Mouse (Mus musculus): ENCODE data around the gene Fam107a. TPM values are rescaled to one million over a fixed set of nuclear protein-coding genes. Genes with fewer than 3 reads are reported as not detected.
A peak's percentile ranks its signal among the peaks of the same experiment; 100 is the strongest.
"Not testable (repeated sequence)": the region's sequence is repeated elsewhere in the genome, so short reads cannot be mapped to it uniquely, and the experiment has no call there.

Fam107a gene
- polyA plus RNA-seq, 1 experiment from 2014 or later = 0.46 TPM

DNA sequence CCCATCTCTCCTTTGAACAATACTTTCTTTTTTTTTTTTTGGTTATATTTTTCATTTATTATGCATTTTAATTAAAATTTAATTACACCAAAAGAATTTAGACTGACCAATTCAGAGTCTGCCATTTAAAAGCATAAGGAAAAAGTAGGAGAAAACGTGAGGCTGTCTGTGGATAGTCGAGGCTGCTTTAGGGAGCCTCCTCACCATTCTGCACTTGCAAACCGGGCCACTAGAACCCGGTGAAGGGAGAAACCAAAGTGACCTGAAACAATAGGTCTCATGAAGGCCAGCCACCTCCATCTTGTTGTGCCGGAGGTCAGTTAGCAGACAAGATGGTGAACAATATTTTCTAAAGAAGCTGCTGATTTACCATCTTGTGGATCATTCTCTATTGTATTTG lies 31.2 kb downstream of the Fam107a start:
- H3K9ac ChIP-seq (ENCODE audit: low read depth, low read length); H3K36me3 ChIP-seq (ENCODE audit: control insufficient read depth, insufficient read depth, low read length); DNase-seq (ENCODE audit: low spot score); H3K9me3 ChIP-seq (ENCODE audit: control insufficient read depth, low read length); H3K4me1 ChIP-seq (replicated peaks; ENCODE audit: control insufficient read depth, insufficient read depth, low read length); H3K4me3 ChIP-seq (ENCODE audit: low read depth, low read length); H3K27me3 ChIP-seq (ENCODE audit: control insufficient read depth, insufficient read depth, low read length); H3K4me2 ChIP-seq (replicated peaks; ENCODE audit: low read depth, low read length); H3K27ac ChIP-seq (ENCODE audit: low read depth, low read length): not testable (repeated sequence)
- 81% methylated on average over 5 of the region's 5 CpGs for WGBS
- peak; percentile 60; the same call in 1 of the 2 replicates for ATAC-seq (ENCODE audit: low FRiP score)

GRCm38 (mm10) chr14:8283784-8284183 lies 34.0 kb downstream of the Fam107a start:
- Histone ChIP-seq H3K4me3 (ENCODE audit: low read depth, low read length) (no peak overlapping the region), H3K36me3 (ENCODE audit: control insufficient read depth, insufficient read depth, low read length) (no peaks in the 10 kb centered on the region), H3K4me1 (replicated peaks; ENCODE audit: control insufficient read depth, insufficient read depth, low read length) (no peaks in the 10 kb centered on the region), H3K27ac (ENCODE audit: low read depth, low read length) (no peak overlapping the region), H3K27me3 (ENCODE audit: control insufficient read depth, insufficient read depth, low read length) (no peaks in the 10 kb centered on the region), H3K4me2 (replicated peaks; ENCODE audit: low read depth, low read length) (no peak overlapping the region), H3K9ac (ENCODE audit: low read depth, low read length) (no peak overlapping the region), H3K9me3 (ENCODE audit: control insufficient read depth, low read length) (no peaks in the 10 kb centered on the region)
- no peak for ATAC-seq (ENCODE audit: low FRiP score)
- DNase-seq (ENCODE audit: low spot score) = no peak

- DNase-seq (ENCODE audit: low spot score); H3K4me1 ChIP-seq (replicated peaks; ENCODE audit: control insufficient read depth, insufficient read depth, low read length); H3K27ac ChIP-seq (ENCODE audit: low read depth, low read length); H3K4me3 ChIP-seq (ENCODE audit: low read depth, low read length); H3K4me2 ChIP-seq (replicated peaks; ENCODE audit: low read depth, low read length); H3K9ac ChIP-seq (ENCODE audit: low read depth, low read length); ATAC-seq (ENCODE audit: low FRiP score); H3K27me3 ChIP-seq (ENCODE audit: control insufficient read depth, insufficient read depth, low read length); H3K9me3 ChIP-seq (ENCODE audit: control insufficient read depth, low read length); H3K36me3 ChIP-seq (ENCODE audit: control insufficient read depth, insufficient read depth, low read length): not testable (repeated sequence)
- WGBS = 90% methylated on average over 8 of the region's 8 CpGs
Measured at GRCm38 (mm10) chr14:8271281-8271680, 46.5 kb downstream of the Fam107a start.

DNA sequence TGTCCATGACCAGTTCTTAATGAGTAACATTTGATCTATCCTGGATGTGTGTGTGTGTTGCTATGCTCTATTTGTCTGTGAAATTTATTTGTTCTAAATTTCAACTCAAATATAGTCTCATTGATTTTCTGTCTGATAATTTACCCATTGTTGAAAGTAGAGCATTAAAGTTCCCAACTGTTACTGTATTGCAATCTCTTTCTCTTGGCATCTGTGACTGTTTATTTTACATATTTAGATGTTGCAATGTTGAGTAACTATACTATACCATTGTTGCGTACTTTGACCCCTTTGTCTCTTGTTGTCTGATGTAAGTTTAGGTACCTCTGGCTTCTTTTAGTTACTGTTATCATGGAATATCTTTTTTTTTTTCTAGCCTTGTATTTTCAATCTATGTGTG lies 53.4 kb downstream of the Fam107a start:
- H3K9me3 ChIP-seq (ENCODE audit: control insufficient read depth, low read length) = no peaks in the 10 kb centered on the region
- H3K4me2 ChIP-seq (replicated peaks; ENCODE audit: low read depth, low read length) = no peak overlapping the region
- no peak overlapping the region for H3K4me3 ChIP-seq (ENCODE audit: low read depth, low read length)
- ATAC-seq (ENCODE audit: low FRiP score) (no peak), DNase-seq (ENCODE audit: low spot score) (no peak)
- no peaks in the 10 kb centered on the region for H3K4me1 ChIP-seq (replicated peaks; ENCODE audit: control insufficient read depth, insufficient read depth, low read length)
- H3K36me3 ChIP-seq (ENCODE audit: control insufficient read depth, insufficient read depth, low read length) = no peaks in the 10 kb centered on the region
- no peak overlapping the region for H3K27ac ChIP-seq (ENCODE audit: low read depth, low read length)
- no peaks in the 10 kb centered on the region for H3K27me3 ChIP-seq (ENCODE audit: control insufficient read depth, insufficient read depth, low read length)
- 100% methylated on average over 1 of the region's 1 CpGs for WGBS
- H3K9ac ChIP-seq (ENCODE audit: low read depth, low read length) = no peak overlapping the region

DNA sequence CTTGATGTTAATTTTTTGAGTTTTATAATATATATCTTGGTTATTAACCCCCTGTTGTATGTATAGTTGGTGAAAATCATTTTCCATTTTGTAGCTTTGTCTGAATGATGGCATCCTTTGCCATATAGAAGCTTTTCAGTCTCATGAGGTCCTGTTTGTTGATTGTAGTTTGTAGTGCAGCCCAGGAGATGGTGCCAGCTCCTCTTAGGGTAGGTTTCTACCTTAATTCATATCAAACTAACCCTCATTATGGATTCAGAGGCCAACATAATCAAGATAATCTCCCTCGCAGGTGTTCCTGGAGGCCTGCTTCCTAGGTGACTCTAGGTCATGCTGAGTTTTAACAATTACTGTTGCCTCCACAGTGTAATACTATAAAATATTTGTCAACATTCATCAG lies 55.6 kb downstream of the Fam107a start:
- no peak overlapping the region for H3K9ac ChIP-seq (ENCODE audit: low read depth, low read length)
- DNase-seq (ENCODE audit: low spot score) = no peak
- H3K4me3 ChIP-seq (ENCODE audit: low read depth, low read length) = no peak overlapping the region
- no peaks in the 10 kb centered on the region for H3K27me3 ChIP-seq (ENCODE audit: control insufficient read depth, insufficient read depth, low read length)
- no peak for ATAC-seq (ENCODE audit: low FRiP score)
- H3K27ac ChIP-seq (ENCODE audit: low read depth, low read length) = no peak overlapping the region
- no peaks in the 10 kb centered on the region for H3K9me3 ChIP-seq (ENCODE audit: control insufficient read depth, low read length)
- H3K36me3 ChIP-seq (ENCODE audit: control insufficient read depth, insufficient read depth, low read length) = no peaks in the 10 kb centered on the region
- no peaks in the 10 kb centered on the region for H3K4me1 ChIP-seq (replicated peaks; ENCODE audit: control insufficient read depth, insufficient read depth, low read length)
- 62% methylated on average over 1 of the region's 1 CpGs for WGBS
- no peak overlapping the region for H3K4me2 ChIP-seq (replicated peaks; ENCODE audit: low read depth, low read length)

GRCm38 (mm10) chr14:8260214-8260613 lies 57.6 kb downstream of the Fam107a start:
- no peaks in the 10 kb centered on the region for H3K9me3 ChIP-seq (ENCODE audit: control insufficient read depth, low read length)
- no peak overlapping the region for H3K4me3 ChIP-seq (ENCODE audit: low read depth, low read length)
- H3K9ac ChIP-seq (ENCODE audit: low read depth, low read length) = no peak overlapping the region
- H3K36me3 ChIP-seq (ENCODE audit: control insufficient read depth, insufficient read depth, low read length) = no peaks in the 10 kb centered on the region
- H3K4me1 ChIP-seq (replicated peaks; ENCODE audit: control insufficient read depth, insufficient read depth, low read length) = no peaks in the 10 kb centered on the region
- WGBS = 83% methylated on average over 5 of the region's 5 CpGs
- no peaks in the 10 kb centered on the region for H3K27me3 ChIP-seq (ENCODE audit: control insufficient read depth, insufficient read depth, low read length)
- DNase-seq (ENCODE audit: low spot score) (no peak), ATAC-seq (ENCODE audit: low FRiP score) (no peak)
- H3K4me2 ChIP-seq (replicated peaks; ENCODE audit: low read depth, low read length) = no peak overlapping the region
- no peak overlapping the region for H3K27ac ChIP-seq (ENCODE audit: low read depth, low read length)

- Histone ChIP-seq H3K36me3 (ENCODE audit: control insufficient read depth, insufficient read depth, low read length) (no peaks in the 10 kb centered on the region), H3K4me1 (replicated peaks; ENCODE audit: control insufficient read depth, insufficient read depth, low read length) (no peaks in the 10 kb centered on the region), H3K27me3 (ENCODE audit: control insufficient read depth, insufficient read depth, low read length) (no peaks in the 10 kb centered on the region), H3K4me3 (ENCODE audit: low read depth, low read length) (no peak within 1 kb of the TSS), H3K9ac (ENCODE audit: low read depth, low read length) (no peak within 1 kb of the TSS), H3K9me3 (ENCODE audit: control insufficient read depth, low read length) (no peaks in the 10 kb centered on the region), H3K27ac (ENCODE audit: low read depth, low read length) (no peak within 1 kb of the TSS), H3K4me2 (replicated peaks; ENCODE audit: low read depth, low read length) (no peak within 1 kb of the TSS)
- ATAC-seq (ENCODE audit: low FRiP score) = no peak
- DNase-seq (ENCODE audit: low spot score) = no peak
- WGBS = 89% methylated on average over 3 of the region's 3 CpGs
Measured at GRCm38 (mm10) chr14:8259166-8259565, 58.7 kb downstream of the Fam107a start, which contains the start of gene Acox2. TSS of gene Acox2 (minus strand) at chr14:8259353.

DNA sequence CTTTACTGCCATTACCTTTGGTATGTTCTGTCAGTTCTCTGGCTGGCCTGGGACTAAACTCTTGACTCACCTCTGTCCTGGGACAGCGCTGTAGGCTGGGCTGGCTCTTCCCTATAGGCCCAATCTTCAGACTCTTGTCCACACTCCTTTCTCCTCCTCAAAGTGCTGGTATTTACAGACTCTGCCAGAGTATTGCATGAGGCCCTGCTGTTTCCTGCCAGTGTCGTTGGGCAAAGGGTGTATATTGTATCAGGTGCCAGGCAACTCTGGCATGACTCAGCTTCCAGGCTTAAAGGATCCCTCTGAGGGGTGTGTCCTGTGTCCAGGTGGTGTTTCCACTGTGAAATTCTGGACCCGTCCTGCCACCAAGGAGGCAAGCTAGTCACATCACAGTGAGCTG lies 59.1 kb downstream of the Fam107a start:
- H3K27me3 ChIP-seq (ENCODE audit: control insufficient read depth, insufficient read depth, low read length) = no peaks in the 10 kb centered on the region
- no peak overlapping the region for H3K27ac ChIP-seq (ENCODE audit: low read depth, low read length)
- H3K4me3 ChIP-seq (ENCODE audit: low read depth, low read length) = no peak overlapping the region
- no peaks in the 10 kb centered on the region for H3K4me1 ChIP-seq (replicated peaks; ENCODE audit: control insufficient read depth, insufficient read depth, low read length)
- no peak for DNase-seq (ENCODE audit: low spot score)
- no peak for ATAC-seq (ENCODE audit: low FRiP score)
- no peak overlapping the region for H3K9ac ChIP-seq (ENCODE audit: low read depth, low read length)
- no peaks in the 10 kb centered on the region for H3K9me3 ChIP-seq (ENCODE audit: control insufficient read depth, low read length)
- no peak overlapping the region for H3K4me2 ChIP-seq (replicated peaks; ENCODE audit: low read depth, low read length)
- no peaks in the 10 kb centered on the region for H3K36me3 ChIP-seq (ENCODE audit: control insufficient read depth, insufficient read depth, low read length)
- 82% methylated on average over 3 of the region's 3 CpGs for WGBS

- Histone ChIP-seq H3K9ac (ENCODE audit: low read depth, low read length) (no peak overlapping the region), H3K27me3 (ENCODE audit: control insufficient read depth, insufficient read depth, low read length) (no peaks in the 10 kb centered on the region), H3K4me2 (replicated peaks; ENCODE audit: low read depth, low read length) (no peak overlapping the region), H3K27ac (ENCODE audit: low read depth, low read length) (no peak overlapping the region), H3K4me1 (replicated peaks; ENCODE audit: control insufficient read depth, insufficient read depth, low read length) (no peaks in the 10 kb centered on the region), H3K9me3 (ENCODE audit: control insufficient read depth, low read length) (no peaks in the 10 kb centered on the region), H3K4me3 (ENCODE audit: low read depth, low read length) (no peak overlapping the region), H3K36me3 (ENCODE audit: control insufficient read depth, insufficient read depth, low read length) (no peaks in the 10 kb centered on the region)
- WGBS = 34% methylated on average over 3 of the region's 3 CpGs
- ATAC-seq (ENCODE audit: low FRiP score) = no peak
- peak; percentile 2 for DNase-seq (ENCODE audit: low spot score)
Measured at GRCm38 (mm10) chr14:8258335-8258627, 59.5 kb downstream of the Fam107a start.
